Mouse (Mus musculus): ENCODE results near the gene Pop5. TPM values are rescaled to one million over a fixed set of nuclear protein-coding genes. Genes with fewer than 3 reads are reported as not detected.

The Pop5 gene
- polyA plus RNA-seq, 1 experiment: 68.2 TPM

GRCm38 (mm10) chr5:115280050-115280687, 44.5 kb downstream of the Pop5 start:
- under 1% methylated on average over 17 of the region's 17 CpGs for WGBS
- DNase-seq (ENCODE audit: low read depth, low spot score): no peak

- no peak for DNase-seq (ENCODE audit: low read depth, low spot score)
- WGBS: 87% methylated on average over 3 of the region's 3 CpGs
Observed at GRCm38 (mm10) chr5:115284735-115285134, 49.1 kb downstream of the Pop5 start.

GRCm38 (mm10) chr5:115294173-115294572, 58.5 kb downstream of the Pop5 start:
- DNase-seq (ENCODE audit: low read depth, low spot score): no peak
- 93% methylated on average over 8 of the region's 8 CpGs for WGBS

Other genes starting within 250 kb of the Pop5 start
- 71.4 and 79.1 TPM in 2 replicates for gene Sppl3, start 224.7 kb upstream of the Pop5 start, polyA plus RNA-seq (2012; rRNA removed)
- 0.23 and 0.32 TPM in 2 replicates for gene Gm10401, start 137.5 kb upstream of the Pop5 start, polyA plus RNA-seq (2012; rRNA removed)
- gene Acads, start 116.5 kb upstream of the Pop5 start, polyA plus RNA-seq (2012; rRNA removed): 114 and 119 TPM in 2 replicates
- gene Unc119b, start 100.9 kb upstream of the Pop5 start, polyA plus RNA-seq (2012; rRNA removed): 33.6 and 35.6 TPM in 2 replicates
- 131 and 153 TPM in 2 replicates for gene Mlec, start 77.7 kb upstream of the Pop5 start, polyA plus RNA-seq (2012; rRNA removed)
- 1.1 and 1.4 TPM in 2 replicates for gene Cabp1, start 41.5 kb upstream of the Pop5 start, polyA plus RNA-seq (2012; rRNA removed)
- gene Rnf10, start 37.1 kb downstream of the Pop5 start, polyA plus RNA-seq (2012; rRNA removed): 111 and 116 TPM in 2 replicates
- gene Coq5, start 43.8 kb downstream of the Pop5 start, polyA plus RNA-seq (2012; rRNA removed): 16.0 and 17.1 TPM in 2 replicates
- gene Dynll1, start 65.2 kb downstream of the Pop5 start, polyA plus RNA-seq (2012; rRNA removed): 147 and 222 TPM in 2 replicates
- 28.5 and 31.3 TPM in 2 replicates for gene Srsf9, start 91.3 kb downstream of the Pop5 start, polyA plus RNA-seq (2012; rRNA removed)
- 8.3 and 9.4 TPM in 2 replicates for gene Gatc, start 105.3 kb downstream of the Pop5 start, polyA plus RNA-seq (2012; rRNA removed)
- 22.4 and 22.9 TPM in 2 replicates for gene Triap1, start 105.4 kb downstream of the Pop5 start, polyA plus RNA-seq (2012; rRNA removed)
- gene Cox6a1, start 113.1 kb downstream of the Pop5 start, polyA plus RNA-seq (2012; rRNA removed): 3,102 and 3,530 TPM in 2 replicates
- gene Msi1, start 193.8 kb downstream of the Pop5 start, polyA plus RNA-seq (2012; rRNA removed): 8.7 and 9.9 TPM in 2 replicates
- gene Pla2g1b, start 230.4 kb downstream of the Pop5 start, polyA plus RNA-seq (2012; rRNA removed): 1.2 and 7.7 TPM in 2 replicates
- gene Sirt4, start 248.9 kb downstream of the Pop5 start, polyA plus RNA-seq (2012; rRNA removed): 17.3 and 24.2 TPM in 2 replicates